Mouse (Mus musculus): ENCODE data around the gene Rbm4b.

Gene Rbm4b

DNA sequence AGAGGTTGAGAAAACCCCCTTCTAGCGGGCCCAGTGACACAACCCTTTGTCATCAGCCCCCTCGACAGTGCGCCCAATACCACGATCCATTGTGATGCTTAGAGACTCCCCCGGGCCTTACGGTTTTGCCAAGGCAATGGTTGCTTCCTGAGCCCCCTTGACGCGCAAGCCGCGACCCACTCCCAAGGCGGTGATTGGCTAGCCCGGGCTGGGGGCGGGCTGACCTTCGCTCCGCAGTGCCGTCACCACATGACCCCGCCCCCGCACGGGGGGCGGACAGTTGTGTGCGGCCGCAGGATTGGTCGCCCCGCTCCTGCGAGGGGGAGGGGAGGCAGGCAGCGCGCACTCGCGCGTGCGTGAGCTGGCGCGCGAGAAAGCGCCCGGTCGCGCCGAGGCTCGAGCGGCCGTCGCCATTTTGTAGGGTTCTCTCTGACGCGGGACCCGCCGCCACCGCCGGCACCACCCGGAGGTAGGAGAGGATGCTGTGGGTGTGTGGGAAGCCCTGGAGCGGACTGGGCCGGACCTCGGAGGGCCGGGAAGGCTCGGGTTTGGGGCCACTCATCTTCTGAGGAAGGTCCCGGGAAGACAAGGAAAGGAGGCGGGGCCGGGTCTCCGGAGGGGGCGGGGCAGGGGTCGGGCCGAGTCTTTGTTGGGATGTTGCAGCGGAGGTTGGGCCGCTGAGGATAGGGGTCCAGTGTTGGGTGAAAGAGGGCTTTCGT is at the start of gene Rbm4b:
Gene Rbm4b, plus strand, starts transcription at position 305 of the 719 bp plus-strand sequence.
- DNase-seq (ENCODE audit: low read depth, low spot score): peak; percentile 96

DNA sequence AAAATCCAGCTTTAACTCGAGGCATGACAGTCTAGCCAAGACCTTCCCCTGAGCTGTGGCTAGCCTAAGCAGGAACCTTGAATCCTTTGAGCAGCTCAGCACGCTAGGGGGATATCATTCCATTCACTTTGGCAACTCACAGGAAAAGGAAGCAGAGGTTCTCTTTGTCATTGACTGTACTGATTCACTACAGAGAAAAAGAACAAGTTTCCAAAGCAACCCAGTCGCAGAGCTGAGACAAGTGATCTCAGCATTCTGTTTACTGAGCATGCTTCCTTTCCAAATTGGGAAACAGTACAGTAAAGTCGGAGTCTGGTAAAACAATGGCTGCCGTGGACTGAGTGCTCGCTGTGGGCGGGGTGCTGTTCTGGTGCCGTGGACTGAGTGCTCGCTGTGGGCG is 47.5 kb upstream of the Rbm4b start:
- peak; percentile 37 for DNase-seq (ENCODE audit: low read depth, low spot score)

DNA sequence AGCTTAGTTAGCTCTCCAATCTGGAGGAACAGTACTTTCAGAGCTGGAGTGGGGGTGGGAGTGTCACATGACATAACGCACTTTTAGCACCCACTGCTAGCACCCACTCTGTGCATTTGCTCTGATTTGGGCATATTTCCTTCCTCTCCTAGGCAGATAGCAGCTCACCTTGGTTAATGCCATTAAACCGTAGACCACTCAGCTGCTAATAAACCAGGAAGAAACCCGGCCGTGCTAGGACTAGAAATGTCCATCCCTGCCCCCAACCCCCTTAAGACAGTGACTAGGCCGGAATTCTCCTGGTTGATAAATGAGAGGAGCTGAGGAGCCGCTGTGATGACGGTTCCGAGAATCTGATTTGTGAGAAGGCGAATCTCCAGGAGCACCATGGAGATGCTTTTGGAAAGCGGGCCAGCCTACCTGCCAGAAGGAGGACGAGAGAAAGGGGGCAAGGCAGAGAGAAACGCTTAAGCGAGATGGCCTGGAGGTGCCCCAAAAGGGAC is 45.1 kb upstream of the Rbm4b start, which contains the start of gene Sptbn2:
Gene Sptbn2, plus strand, starts transcription at position 70 of the 503 bp plus-strand sequence.
- DNase-seq (ENCODE audit: low read depth, low spot score): no peak

DNA sequence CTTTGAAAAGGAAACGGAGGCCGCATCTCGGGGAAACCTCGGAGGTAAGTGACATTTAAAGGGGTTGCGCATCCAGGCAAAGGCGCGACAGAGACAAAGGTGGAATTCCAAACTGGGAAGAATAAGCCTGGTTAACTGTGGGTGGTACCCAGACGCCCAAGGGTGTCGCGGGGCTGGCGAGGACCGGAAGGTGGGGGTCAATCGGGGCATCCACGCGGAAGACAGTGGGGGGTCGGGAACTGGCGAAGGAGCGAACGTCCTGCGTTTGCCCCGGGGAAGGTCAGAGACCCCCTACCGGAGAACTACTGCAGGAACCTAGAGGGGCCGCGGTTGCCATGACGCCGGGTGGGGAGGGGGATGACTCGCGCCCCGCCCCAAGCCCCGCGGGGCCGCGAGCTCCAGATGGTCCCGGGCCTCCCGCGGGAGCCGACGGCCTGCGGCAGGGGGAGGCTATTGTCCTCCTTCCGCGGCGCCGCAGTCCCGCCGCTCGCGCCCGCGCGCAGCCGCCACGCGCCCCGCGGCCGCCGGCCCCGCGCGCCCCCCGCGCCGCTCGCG is 44.6 kb upstream of the Rbm4b start:
- DNase-seq (ENCODE audit: low read depth, low spot score): peak; percentile 67

DNA sequence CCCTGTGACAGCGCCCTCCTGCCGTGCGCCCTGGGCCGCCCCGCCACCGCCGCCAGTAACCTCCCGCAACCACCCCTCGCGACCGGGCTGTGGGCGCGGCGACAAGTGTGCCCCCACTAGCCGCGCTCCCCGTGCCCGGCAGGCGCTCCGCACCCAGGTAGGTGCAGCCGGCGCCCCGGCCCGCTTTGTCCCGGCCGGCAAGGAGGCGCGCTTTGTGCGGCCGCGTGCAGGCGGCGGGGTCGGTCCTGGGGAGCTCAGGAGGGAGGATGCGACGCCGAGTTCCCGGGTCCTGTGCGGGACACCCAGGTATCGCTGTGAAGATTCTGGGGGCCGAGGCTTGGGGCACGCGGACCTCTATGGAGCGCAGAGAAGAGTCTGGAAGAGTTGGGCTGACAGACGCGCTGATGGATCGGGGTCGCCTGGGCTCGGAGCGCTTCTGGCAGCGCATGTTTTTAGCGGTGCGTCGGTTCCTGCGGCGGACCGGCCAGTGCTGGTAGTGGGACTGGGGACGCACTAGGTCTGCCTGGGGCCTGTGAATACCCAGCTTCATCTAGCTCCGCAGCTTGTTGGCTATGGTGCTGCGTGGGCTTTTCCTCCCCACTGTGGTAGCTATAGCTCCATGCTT is 44.0 kb upstream of the Rbm4b start:
- no peak for DNase-seq (ENCODE audit: low read depth, low spot score)

DNA sequence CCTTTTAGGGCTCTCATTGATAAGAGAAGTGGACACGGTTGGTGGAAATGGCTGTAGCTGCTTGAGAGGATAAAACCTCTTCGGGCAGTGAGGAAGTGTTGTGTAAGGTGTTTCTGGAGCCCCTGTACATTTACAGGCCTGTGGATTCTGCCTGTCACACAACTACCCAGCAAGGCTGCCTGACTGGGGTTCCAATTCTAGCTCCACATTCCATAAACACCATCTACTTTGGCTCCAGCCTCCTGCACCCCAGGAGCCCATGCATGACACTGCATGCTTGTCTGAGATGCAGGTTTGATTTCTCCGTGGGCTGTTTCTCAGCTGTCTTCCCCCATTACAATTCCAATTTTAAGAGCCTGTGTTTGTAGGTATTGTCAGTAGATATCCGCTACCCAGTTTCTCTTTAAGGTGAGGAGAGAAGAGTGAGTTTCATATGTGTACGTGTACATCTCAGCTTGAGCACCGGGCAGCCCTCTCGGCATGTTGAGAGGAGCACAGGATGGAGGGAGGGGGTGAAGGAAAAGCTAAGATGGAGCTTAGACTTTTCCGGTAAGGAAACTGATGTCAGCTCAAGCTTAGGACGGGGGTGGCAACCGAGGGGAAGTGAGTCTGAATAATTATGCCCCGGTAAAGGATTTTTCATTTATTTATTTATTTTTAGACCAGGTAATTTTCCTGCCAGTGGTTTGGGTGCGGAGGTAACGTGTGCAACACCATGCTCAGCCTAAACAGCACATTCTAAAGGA is 43.3 kb upstream of the Rbm4b start:
- DNase-seq (ENCODE audit: low read depth, low spot score): no peak

DNA sequence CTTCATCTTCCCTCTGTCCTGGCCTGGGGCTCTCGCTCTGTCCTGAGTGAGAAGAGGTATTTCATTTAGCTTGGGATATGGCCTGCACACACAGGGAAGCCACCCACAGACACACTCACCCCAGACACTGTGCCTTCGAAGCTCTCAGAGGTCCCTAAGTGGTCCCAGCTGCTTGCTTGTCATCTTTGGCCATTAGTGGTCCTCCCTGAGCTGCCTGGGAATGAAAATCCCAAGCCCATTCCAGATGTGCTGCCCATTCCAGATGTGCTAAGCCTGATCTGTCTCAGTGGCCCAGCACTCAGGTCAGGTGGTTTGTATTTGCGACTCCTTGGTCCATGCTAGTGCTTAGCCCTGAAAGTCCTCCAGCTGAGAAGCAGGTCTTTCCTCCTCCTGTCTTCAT is 42.4 kb upstream of the Rbm4b start:
- no peak for DNase-seq (ENCODE audit: low read depth, low spot score)

DNA sequence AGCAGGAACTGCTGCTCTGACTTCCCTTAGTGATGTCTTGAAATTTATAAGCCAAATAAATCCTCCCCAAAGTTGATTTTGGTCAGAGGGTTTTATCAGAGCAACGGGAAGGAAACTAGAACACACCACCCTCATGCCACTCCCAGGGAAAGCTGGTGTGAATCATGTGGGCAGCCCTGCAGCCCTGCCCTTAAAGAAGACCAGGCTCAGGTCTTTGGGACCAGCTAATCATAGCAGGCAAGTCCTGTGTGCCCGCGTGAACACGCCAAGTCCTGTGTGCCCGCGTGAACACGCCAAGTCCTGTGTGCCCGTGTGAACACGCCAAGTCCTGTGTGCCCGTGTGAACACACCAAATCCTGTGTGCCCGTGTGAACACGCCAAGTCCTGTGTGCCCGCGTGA is 39.5 kb upstream of the Rbm4b start:
- no peak for DNase-seq (ENCODE audit: low read depth, low spot score)

DNA sequence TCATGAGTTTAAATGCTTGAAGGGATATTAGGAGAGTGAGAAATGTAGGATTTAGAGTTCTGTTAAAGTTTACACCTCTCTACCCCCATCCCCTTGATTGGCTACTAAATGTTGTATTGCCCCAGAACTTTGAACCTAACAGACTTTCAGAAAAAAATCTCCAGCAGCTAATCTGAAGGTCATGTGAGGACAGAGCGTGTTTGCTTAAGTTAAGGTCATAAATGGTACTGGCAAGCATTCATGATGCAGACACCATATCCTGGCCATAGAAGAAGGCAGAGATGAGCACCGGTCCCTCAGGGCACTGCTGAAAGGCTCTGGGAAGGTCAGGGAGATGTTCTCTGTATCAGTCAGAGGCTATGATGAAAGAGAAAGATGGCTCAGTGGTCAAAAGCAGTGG is 39.0 kb upstream of the Rbm4b start:
- DNase-seq (ENCODE audit: low read depth, low spot score): no peak

DNA sequence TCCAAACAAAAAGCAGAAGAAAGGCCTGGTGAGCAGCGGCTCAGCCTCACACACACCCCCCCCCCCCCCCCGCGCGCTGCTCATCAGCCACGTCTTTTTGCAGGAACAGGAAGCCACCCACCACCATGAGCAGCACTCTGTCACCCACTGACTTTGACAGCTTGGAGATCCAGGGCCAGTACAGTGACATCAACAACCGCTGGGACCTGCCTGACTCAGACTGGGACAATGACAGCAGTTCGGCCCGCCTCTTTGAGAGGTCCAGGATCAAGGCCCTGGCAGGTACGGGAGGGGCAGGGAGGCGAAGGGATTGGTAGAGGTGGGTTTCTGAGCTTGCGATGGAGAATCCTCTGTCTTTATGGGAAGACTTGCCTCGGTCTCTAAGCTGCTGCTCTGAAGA is 37.6 kb upstream of the Rbm4b start:
- DNase-seq (ENCODE audit: low read depth, low spot score): no peak

DNA sequence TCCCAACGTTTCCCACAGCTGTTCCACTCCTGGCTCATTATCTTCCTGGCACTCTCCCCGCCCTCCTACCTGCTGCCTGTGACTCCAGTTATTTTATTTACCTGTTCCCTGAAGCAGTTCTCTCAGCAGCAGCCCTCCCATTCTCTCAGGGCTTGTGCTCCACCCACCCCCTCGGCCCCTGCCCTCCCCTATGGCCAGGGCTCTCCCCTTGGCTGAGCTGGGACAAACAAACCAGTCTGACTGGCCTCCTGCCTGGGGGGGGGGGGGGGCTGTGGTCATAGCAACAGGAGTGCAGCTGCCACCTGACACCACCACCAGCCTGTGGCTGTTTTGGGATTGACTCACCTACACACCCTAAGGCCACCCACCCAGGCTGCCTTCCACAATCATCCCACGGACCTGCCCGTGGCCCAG is 36.9 kb upstream of the Rbm4b start:
- no peak for DNase-seq (ENCODE audit: low read depth, low spot score)

DNA sequence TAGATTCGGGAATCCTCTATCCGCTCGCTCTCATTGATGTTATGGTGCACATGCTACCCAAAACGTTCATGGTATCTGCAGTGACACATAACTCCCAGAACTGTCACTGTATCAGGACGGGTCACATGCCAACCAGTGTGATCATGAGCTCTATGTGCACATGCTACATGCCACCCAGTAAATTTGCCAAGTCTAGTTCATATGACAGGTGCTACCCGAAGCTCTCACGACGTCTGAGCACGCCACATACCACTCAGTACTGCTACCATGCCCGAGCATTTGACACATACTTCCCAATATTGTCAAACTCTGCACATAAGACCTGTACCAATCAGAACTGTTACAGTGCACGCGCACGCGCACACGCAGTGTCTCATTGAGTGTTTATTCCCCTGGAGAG is 36.2 kb upstream of the Rbm4b start:
- no peak for DNase-seq (ENCODE audit: low read depth, low spot score)

DNA sequence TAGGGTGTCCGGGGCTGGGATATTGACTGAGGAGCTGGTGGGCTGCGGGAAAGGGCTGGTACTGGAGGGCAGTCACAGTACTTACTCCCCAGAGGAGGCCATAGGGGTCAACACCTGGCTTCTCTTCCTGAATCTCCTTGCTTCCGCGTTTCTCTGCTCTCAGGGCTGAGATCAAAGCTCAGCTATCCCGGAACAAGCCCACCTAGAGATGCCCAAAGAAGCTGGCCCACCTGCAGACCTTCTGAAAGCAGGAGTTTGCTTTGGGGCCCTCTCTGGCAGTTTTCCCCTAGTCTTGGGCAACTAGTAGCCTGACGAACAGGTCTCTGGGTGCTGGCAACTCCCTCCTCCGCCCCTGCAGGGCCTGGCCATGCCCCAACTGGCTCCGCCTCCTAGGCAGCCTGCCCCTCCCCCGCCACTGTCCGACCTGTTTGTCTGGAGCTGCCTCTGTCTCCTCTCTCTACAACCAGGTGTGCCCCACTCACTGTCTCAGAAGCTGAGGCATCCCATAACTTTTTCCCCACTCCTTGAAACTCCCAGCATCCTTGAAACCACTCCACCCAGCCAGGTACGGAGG is 35.5 kb upstream of the Rbm4b start:
- DNase-seq (ENCODE audit: low read depth, low spot score): peak; percentile 30

DNA sequence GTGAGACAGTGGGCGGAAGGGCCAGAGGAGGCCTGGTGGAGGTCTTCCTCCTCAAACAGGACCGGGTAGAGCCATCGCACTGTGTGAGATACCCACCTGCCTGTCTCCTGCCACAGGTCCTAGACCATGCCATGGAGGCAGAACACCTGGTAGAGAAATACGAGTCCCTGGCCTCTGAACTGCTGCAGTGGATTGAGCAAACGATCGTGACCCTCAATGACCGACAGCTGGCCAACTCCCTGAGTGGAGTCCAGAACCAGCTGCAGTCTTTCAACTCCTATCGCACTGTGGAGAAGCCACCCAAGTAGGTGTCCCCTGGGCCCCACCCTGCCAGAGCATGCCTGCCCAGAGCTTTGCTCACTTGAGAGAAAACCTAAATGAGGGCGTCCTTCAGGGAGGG is 27.1 kb upstream of the Rbm4b start:
- no peak for DNase-seq (ENCODE audit: low read depth, low spot score)

DNA sequence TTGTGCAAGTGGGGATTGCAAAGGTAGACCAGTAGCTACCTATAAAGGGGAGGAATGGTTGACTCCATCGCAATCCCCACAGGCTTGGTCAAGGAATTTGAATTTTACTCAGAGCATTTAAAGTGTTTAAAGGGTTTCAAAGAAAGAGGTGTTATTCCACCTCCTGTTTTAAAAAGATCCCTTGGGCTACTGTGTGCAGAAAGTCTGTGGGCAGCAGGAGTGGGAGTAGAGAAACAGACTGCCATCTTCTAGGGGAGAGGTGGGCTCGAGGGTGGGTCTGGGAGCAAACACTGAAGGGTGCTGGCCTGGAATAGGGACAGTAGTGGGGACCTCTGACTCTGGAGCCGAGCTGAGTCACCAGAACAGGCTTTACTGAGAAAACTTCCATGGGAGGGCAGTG is 23.2 kb upstream of the Rbm4b start:
- no peak for DNase-seq (ENCODE audit: low read depth, low spot score)

DNA sequence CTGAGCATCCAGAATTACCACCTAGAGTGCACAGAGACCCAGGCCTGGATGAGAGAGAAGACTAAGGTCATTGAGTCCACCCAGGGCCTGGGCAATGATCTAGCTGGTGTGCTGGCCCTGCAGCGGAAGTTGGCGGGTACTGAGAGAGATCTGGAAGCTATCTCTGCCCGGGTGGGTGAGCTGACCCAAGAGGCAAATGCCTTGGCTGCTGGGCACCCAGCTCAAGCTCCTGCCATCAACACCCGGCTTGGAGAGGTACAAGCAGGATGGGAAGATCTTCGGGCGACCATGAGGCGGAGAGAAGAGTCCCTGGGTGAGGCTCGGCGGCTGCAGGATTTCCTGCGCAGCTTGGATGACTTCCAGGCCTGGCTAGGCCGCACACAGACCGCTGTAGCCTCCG is 18.4 kb upstream of the Rbm4b start:
- DNase-seq (ENCODE audit: low read depth, low spot score): peak; percentile 23

DNA sequence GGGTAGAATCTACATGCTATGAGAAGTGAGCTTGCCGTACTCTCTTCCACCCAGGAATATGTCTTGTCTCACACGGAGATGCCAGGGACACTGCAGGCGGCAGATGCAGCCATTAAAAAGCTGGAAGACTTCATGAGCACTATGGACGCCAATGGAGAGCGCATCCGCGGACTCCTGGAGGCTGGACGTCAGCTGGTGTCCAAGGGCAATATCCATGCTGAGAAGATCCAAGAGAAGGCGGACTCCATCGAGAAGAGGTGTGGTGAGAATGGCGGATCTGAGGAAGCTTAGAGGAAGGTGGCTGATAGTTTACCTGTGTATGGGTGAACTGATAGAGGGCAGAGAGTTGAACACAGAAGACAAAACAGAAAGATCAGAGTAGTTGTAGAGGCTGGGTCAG is 17.2 kb upstream of the Rbm4b start:
- DNase-seq (ENCODE audit: low read depth, low spot score): no peak

DNA sequence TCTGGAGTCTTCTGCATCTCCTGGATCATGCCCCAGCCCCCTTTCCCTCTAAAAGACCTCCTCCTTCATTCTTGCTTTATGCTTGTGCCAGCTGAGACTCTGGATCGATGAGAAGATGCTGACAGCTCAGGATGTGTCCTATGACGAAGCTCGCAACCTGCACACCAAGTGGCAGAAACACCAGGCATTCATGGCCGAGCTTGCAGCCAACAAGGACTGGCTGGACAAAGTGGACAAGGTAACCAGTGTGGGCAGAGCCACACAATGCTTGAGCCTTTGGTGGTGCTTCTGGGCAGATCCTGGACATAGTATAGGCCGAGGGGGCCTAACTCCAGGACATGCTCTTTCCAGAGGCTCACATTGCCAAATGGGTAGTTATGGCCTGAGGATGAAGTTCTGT is 16.5 kb upstream of the Rbm4b start:
- no peak for DNase-seq (ENCODE audit: low read depth, low spot score)

DNA sequence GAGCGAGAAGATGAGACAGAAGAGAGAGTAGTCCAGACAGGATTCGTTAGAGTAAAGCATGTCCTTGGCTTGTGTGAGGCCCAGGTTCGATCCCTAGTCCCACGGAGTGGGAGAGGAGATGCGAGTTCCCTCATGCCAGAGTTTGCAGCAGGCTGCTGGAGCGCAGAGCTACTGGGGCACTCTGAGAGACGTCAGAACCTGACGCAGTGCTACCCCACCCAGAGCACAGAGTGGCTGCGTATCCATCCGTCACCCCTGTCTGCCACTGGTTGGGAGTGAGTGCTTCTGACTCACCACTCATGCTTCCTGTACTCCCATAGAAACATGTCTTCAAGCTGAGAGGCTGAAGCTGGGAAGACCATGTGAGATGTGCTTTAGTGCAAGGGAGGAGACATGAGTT is 14.8 kb upstream of the Rbm4b start:
- DNase-seq (ENCODE audit: low read depth, low spot score): no peak

DNA sequence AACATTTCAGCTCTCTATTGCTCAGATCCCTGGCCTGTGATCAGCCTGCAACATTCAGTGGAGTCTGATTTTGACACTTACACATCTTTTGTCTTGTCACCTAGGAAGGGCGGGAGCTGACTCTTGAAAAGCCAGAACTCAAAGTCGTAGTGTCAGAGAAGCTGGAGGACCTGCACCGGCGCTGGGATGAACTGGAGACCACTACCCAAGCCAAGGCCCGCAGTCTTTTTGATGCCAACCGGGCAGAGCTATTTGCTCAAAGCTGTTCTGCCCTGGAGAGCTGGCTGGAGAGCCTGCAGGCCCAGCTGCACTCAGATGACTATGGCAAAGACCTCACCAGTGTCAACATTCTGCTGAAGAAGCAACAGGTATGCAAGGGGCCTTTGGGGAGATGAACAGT is 14.1 kb upstream of the Rbm4b start:
- no peak for DNase-seq (ENCODE audit: low read depth, low spot score)

DNA sequence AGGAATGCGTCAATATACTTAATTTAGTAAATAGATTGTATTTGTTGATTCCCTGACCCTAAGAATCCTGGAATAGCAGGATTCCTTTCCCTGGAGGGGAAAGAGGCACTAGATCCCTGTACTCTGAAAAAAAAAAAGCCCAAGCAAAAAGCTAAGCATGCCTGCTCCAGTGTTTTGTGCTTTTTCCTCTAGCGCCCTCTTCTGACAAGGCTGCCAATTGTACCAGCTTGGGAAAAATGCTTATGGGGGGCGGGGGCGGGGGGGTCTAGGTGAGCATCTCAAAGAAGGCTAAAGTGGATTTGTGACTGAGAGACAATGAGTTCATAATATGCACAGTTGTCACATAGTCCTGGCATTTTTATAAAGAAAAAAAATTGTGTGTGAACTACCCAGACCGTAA is 12.8 kb upstream of the Rbm4b start:
- DNase-seq (ENCODE audit: low read depth, low spot score): peak; percentile 33

DNA sequence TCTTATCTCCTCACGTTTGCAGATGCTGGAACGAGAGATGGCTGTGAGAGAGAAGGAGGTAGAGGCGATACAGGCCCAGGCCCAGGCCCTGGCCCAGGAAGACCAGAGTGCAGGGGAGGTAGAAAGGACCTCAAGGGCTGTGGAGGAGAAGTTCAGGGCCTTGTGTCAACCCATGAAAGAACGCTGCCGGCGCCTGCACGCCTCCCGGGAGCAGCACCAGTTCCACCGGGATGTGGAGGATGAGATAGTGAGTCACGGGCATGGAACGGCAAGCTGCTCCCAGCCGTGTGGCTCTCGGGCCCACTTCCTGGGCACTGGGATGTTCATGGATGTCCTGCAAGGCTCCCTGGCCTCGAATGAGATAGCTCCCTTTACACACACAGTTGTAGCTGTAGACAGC is 12.3 kb upstream of the Rbm4b start:
- DNase-seq (ENCODE audit: low read depth, low spot score): no peak

Data from ES-CJ7 (cell line).